Mouse (Mus musculus): ENCODE measurements at regions not wholly inside any gene's neighbourhood (a gene's known extent, or its start where the extent isn't known, plus 50 kb on each side); places are given as distances from the start of the nearest gene placed in this dataset.
A peak's percentile ranks its signal among the peaks of the same experiment; 100 is the strongest.

- H3K4me3 ChIP-seq (ENCODE audit: insufficient read depth, low read length) = no peak overlapping the region
- TF ChIP-seq CTCF (IDR thresholded peaks at IDR 0.05; ENCODE audit: low read depth, low read length) = no peak
- TF ChIP-seq POLR2A (IDR thresholded peaks at IDR 0.05; ENCODE audit: borderline replicate concordance, low read depth, low read length) = no peak
- H3K4me1 ChIP-seq (ENCODE audit: control insufficient read depth, insufficient read depth, low read length) = peaks cover 24% of the 10 kb centered on the region
- H3K27ac ChIP-seq (ENCODE audit: insufficient read depth, low read depth, low read length) = peak overlapping the region; percentile 95
These were observed 1325.4 kb upstream of the Zeb2 start for GRCm38 (mm10) chr2:46442576-46442975.

- Histone ChIP-seq H3K4me1 (ENCODE audit: control insufficient read depth, insufficient read depth, low read length) (peaks cover 24% of the 10 kb centered on the region), H3K27ac (ENCODE audit: insufficient read depth, low read depth, low read length) (peak overlapping the region; percentile 95), H3K4me3 (ENCODE audit: insufficient read depth, low read length) (no peak overlapping the region)
- TF ChIP-seq POLR2A (IDR thresholded peaks at IDR 0.05; ENCODE audit: borderline replicate concordance, low read depth, low read length) (no peak), CTCF (IDR thresholded peaks at IDR 0.05; ENCODE audit: low read depth, low read length) (no peak)
These were observed 1324.7 kb upstream of the Zeb2 start for GRCm38 (mm10) chr2:46441927-46442326.

- Histone ChIP-seq H3K27ac (ENCODE audit: insufficient read depth, low read depth, low read length) (peak overlapping the region; percentile 95), H3K4me3 (ENCODE audit: insufficient read depth, low read length) (no peak overlapping the region), H3K4me1 (ENCODE audit: control insufficient read depth, insufficient read depth, low read length) (peaks cover 24% of the 10 kb centered on the region)
- TF ChIP-seq CTCF (IDR thresholded peaks at IDR 0.05; ENCODE audit: low read depth, low read length) (no peak), POLR2A (IDR thresholded peaks at IDR 0.05; ENCODE audit: borderline replicate concordance, low read depth, low read length) (no peak)
These were observed 1324.2 kb upstream of the Zeb2 start for GRCm38 (mm10) chr2:46441348-46441747.

GRCm38 (mm10) chr2:46440038-46440437 lies 1322.8 kb upstream of the Zeb2 start:
- H3K27ac ChIP-seq (ENCODE audit: insufficient read depth, low read depth, low read length) = no peak overlapping the region
- H3K4me1 ChIP-seq (ENCODE audit: control insufficient read depth, insufficient read depth, low read length) = peaks cover 24% of the 10 kb centered on the region
- TF ChIP-seq CTCF (IDR thresholded peaks at IDR 0.05; ENCODE audit: low read depth, low read length) = no peak
- TF ChIP-seq POLR2A (IDR thresholded peaks at IDR 0.05; ENCODE audit: borderline replicate concordance, low read depth, low read length) = no peak
- no peak overlapping the region for H3K4me3 ChIP-seq (ENCODE audit: insufficient read depth, low read length)

GRCm38 (mm10) chr2:46418281-46418680 lies 1301.1 kb upstream of the Zeb2 start:
- Histone ChIP-seq H3K4me1 (ENCODE audit: control insufficient read depth, insufficient read depth, low read length) (no peaks in the 10 kb centered on the region), H3K4me3 (ENCODE audit: insufficient read depth, low read length) (no peak overlapping the region), H3K27ac (ENCODE audit: insufficient read depth, low read depth, low read length) (no peak overlapping the region)
- TF ChIP-seq POLR2A (IDR thresholded peaks at IDR 0.05; ENCODE audit: borderline replicate concordance, low read depth, low read length) = no peak
- TF ChIP-seq CTCF (IDR thresholded peaks at IDR 0.05; ENCODE audit: low read depth, low read length) = no peak

- H3K27ac ChIP-seq (ENCODE audit: insufficient read depth, low read depth, low read length) = no peak overlapping the region
- no peaks in the 10 kb centered on the region for H3K4me1 ChIP-seq (ENCODE audit: control insufficient read depth, insufficient read depth, low read length)
- H3K4me3 ChIP-seq (ENCODE audit: insufficient read depth, low read length) = no peak overlapping the region
- TF ChIP-seq CTCF (IDR thresholded peaks at IDR 0.05; ENCODE audit: low read depth, low read length) (no peak), POLR2A (IDR thresholded peaks at IDR 0.05; ENCODE audit: borderline replicate concordance, low read depth, low read length) (no peak)
These were observed 1285.3 kb upstream of the Zeb2 start for GRCm38 (mm10) chr2:46402373-46403114.

GRCm38 (mm10) chr2:46394161-46394560 lies 1277.0 kb upstream of the Zeb2 start:
- TF ChIP-seq POLR2A (IDR thresholded peaks at IDR 0.05; ENCODE audit: borderline replicate concordance, low read depth, low read length) (no peak), CTCF (IDR thresholded peaks at IDR 0.05; ENCODE audit: low read depth, low read length) (no peak)
- H3K27ac ChIP-seq (ENCODE audit: insufficient read depth, low read depth, low read length) = no peak overlapping the region
- H3K4me3 ChIP-seq (ENCODE audit: insufficient read depth, low read length) = no peak overlapping the region
- no peaks in the 10 kb centered on the region for H3K4me1 ChIP-seq (ENCODE audit: control insufficient read depth, insufficient read depth, low read length)

- Histone ChIP-seq H3K4me3 (ENCODE audit: insufficient read depth, low read length) (no peak overlapping the region), H3K4me1 (ENCODE audit: control insufficient read depth, insufficient read depth, low read length) (peaks cover 15% of the 10 kb centered on the region), H3K27ac (ENCODE audit: insufficient read depth, low read depth, low read length) (peak overlapping the region; percentile 67)
- TF ChIP-seq POLR2A (IDR thresholded peaks at IDR 0.05; ENCODE audit: borderline replicate concordance, low read depth, low read length) = no peak
- TF ChIP-seq CTCF (IDR thresholded peaks at IDR 0.05; ENCODE audit: low read depth, low read length) = no peak
These were observed 1255.8 kb upstream of the Zeb2 start for GRCm38 (mm10) chr2:46372847-46373461.

- TF ChIP-seq POLR2A (IDR thresholded peaks at IDR 0.05; ENCODE audit: borderline replicate concordance, low read depth, low read length) (no peak), CTCF (IDR thresholded peaks at IDR 0.05; ENCODE audit: low read depth, low read length) (no peak)
- Histone ChIP-seq H3K4me1 (ENCODE audit: control insufficient read depth, insufficient read depth, low read length) (peaks cover 17% of the 10 kb centered on the region), H3K27ac (ENCODE audit: insufficient read depth, low read depth, low read length) (peak overlapping the region; percentile 85), H3K4me3 (ENCODE audit: insufficient read depth, low read length) (no peak overlapping the region)
These were observed 1254.6 kb upstream of the Zeb2 start for GRCm38 (mm10) chr2:46371755-46372154.

GRCm38 (mm10) chr2:46370949-46371348 lies 1253.8 kb upstream of the Zeb2 start:
- H3K4me1 ChIP-seq (ENCODE audit: control insufficient read depth, insufficient read depth, low read length) = peaks cover 20% of the 10 kb centered on the region
- H3K27ac ChIP-seq (ENCODE audit: insufficient read depth, low read depth, low read length) = peak overlapping the region; percentile 85
- no peak for TF ChIP-seq POLR2A (IDR thresholded peaks at IDR 0.05; ENCODE audit: borderline replicate concordance, low read depth, low read length)
- TF ChIP-seq CTCF (IDR thresholded peaks at IDR 0.05; ENCODE audit: low read depth, low read length) = no peak
- H3K4me3 ChIP-seq (ENCODE audit: insufficient read depth, low read length) = no peak overlapping the region

Measured in bone marrow macrophage, adult 2 months (primary cell).